Comparison of ENCODE assay signal across 18 mouse cellular contexts in the genomic region with DNA sequence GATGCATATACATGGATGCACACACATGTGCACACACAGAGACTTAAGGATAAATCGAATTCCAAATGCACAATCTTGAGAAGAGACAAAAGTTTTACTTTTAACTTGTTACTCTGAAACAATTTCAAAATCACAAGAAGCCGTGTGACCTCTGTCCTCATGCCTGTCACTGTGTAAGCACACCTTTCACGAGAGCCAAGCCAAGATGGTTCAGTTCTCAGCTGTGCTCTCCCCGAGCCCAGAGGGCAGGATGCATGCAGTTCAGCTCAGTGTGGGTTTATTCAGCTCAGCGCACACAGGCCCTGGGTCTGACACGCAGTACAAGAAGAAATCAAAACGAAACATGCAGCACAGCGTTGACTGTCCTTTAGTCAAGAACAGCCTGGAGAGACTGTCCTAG. TPM values are rescaled to one million over a fixed set of nuclear protein-coding genes. Genes with fewer than 3 reads are reported as not detected.
"Had no signal": no experiment of that assay in that cellular context is flagged by ENCODE, and none has a peak within 500 bp of the region (broad histone marks: within the 10 kb centered on the region; RNA-seq: fewer than 3 reads in every experiment).

No protein-coding gene starts in this region.

- ATAC-seq: intestine, postnatal 0 days; midbrain, embryonic 13.5 days; midbrain, embryonic 16.5 days had no signal

- H3K4me3 ChIP-seq: hindbrain, embryonic 15.5 days; limb, embryonic 12.5 days; limb, embryonic 15.5 days; liver, embryonic 13.5 days; lung, embryonic 15.5 days; megakaryocyte, embryonic 14.5 days; midbrain, embryonic 10.5 days; midbrain, embryonic 13.5 days had no signal

- H3K9me3 ChIP-seq: hindbrain, embryonic 15.5 days; limb, embryonic 12.5 days; limb, embryonic 15.5 days; liver, embryonic 13.5 days; lung, embryonic 15.5 days; megakaryocyte, embryonic 14.5 days; midbrain, embryonic 10.5 days; midbrain, embryonic 13.5 days had no signal

- H3K27me3 ChIP-seq: hindbrain, embryonic 15.5 days; limb, embryonic 12.5 days; limb, embryonic 15.5 days; liver, embryonic 13.5 days; lung, embryonic 15.5 days; megakaryocyte, embryonic 14.5 days; midbrain, embryonic 13.5 days had no signal

- H3K27ac ChIP-seq: hindbrain, embryonic 15.5 days; limb, embryonic 12.5 days; limb, embryonic 15.5 days; liver, embryonic 13.5 days; lung, embryonic 15.5 days; midbrain, embryonic 10.5 days; midbrain, embryonic 13.5 days had no signal

- DNase-seq: left cerebral cortex, postnatal 4 days; liver, embryonic 13.5 days; lung, adult 18-20 months; lung, postnatal 10 days; lung, postnatal 36 days; thymus, adult 18-20 months; thymus, postnatal 4 days had no signal

- H3K4me1 ChIP-seq: liver, embryonic 13.5 days; lung, embryonic 15.5 days had no signal

- H3K9ac ChIP-seq: hindbrain, embryonic 15.5 days; limb, embryonic 12.5 days; limb, embryonic 15.5 days; liver, embryonic 13.5 days; lung, embryonic 15.5 days; midbrain, embryonic 13.5 days had no signal

- H3K4me2 ChIP-seq: hindbrain, embryonic 15.5 days; limb, embryonic 12.5 days; limb, embryonic 15.5 days; liver, embryonic 13.5 days; lung, embryonic 15.5 days; midbrain, embryonic 13.5 days had no signal

RNA-seq across cellular contexts. Expression of gene Hrk, which starts 58.9 kb away (rescaled TPM):
- polyA plus RNA-seq: small intestine, adult 2 months; spleen, adult 2 months had no signal
